Mouse (Mus musculus): ENCODE data around the gene Zfp273. TPM values are rescaled to one million over a fixed set of nuclear protein-coding genes. Genes with fewer than 3 reads are reported as not detected.

Gene Zfp273
- total and polyA plus RNA-seq, 3 experiments: 0.58 to 0.77 TPM; not detected in 1

GRCm38 (mm10) chr13:67853983-67854382 is 40.4 kb downstream of the Zfp273 start:
- Histone ChIP-seq H3K9ac (ENCODE audit: control insufficient read depth, low read depth, low read length, poor library complexity, severe bottlenecking) (no peak overlapping the region), H3K4me3 (ENCODE audit: control insufficient read depth in 1 of 2, insufficient read depth in 1 of 2, low read depth in 2 of 2, low read length in 2 of 2) (no peak overlapping the region), H3K9me3 (replicated peaks; ENCODE audit: insufficient read depth, low read length) (no peaks in the 10 kb centered on the region), H3K36me3 (ENCODE audit: control insufficient read depth in 1 of 2, insufficient read depth in 2 of 2, low read length in 2 of 2) (no peaks in the 10 kb centered on the region), H3K4me1 (ENCODE audit: control insufficient read depth in 1 of 2, insufficient read depth in 2 of 2, low read length in 2 of 2) (no peaks in the 10 kb centered on the region), H3K27ac (ENCODE audit: control insufficient read depth, low read depth, low read length) (no peak overlapping the region), H3K79me2 (ENCODE audit: control insufficient read depth, insufficient read depth, low read length, poor library complexity) (no peaks in the 10 kb centered on the region), H3K27me3 (ENCODE audit: control insufficient read depth in 1 of 2, insufficient read depth in 2 of 2, low read length in 2 of 2) (no peaks in the 10 kb centered on the region)
- DNase-seq (ENCODE audit: low read depth, low spot score): no peak
- TF ChIP-seq MAFK (IDR thresholded peaks at IDR 0.05; ENCODE audit: borderline replicate concordance, low read depth, low read length) (no peak), SMC3 (IDR thresholded peaks at IDR 0.05; ENCODE audit: low read depth, low read length) (no peak), EP300 (IDR thresholded peaks at IDR 0.05; ENCODE audit: low read depth in 1 of 2, low read length in 2 of 2) (no peak)

GRCm38 (mm10) chr13:67857317-67857716 is 43.8 kb downstream of the Zfp273 start:
- Histone ChIP-seq H3K27me3 (ENCODE audit: control insufficient read depth in 1 of 2, insufficient read depth in 2 of 2, low read length in 2 of 2) (no peaks in the 10 kb centered on the region), H3K36me3 (ENCODE audit: control insufficient read depth in 1 of 2, insufficient read depth in 2 of 2, low read length in 2 of 2) (no peaks in the 10 kb centered on the region), H3K9me3 (replicated peaks; ENCODE audit: insufficient read depth, low read length) (no peaks in the 10 kb centered on the region), H3K4me1 (ENCODE audit: control insufficient read depth in 1 of 2, insufficient read depth in 2 of 2, low read length in 2 of 2) (no peaks in the 10 kb centered on the region), H3K9ac (ENCODE audit: control insufficient read depth, low read depth, low read length, poor library complexity, severe bottlenecking) (no peak overlapping the region), H3K79me2 (ENCODE audit: control insufficient read depth, insufficient read depth, low read length, poor library complexity) (no peaks in the 10 kb centered on the region), H3K27ac (ENCODE audit: control insufficient read depth, low read depth, low read length) (no peak overlapping the region), H3K4me3 (ENCODE audit: control insufficient read depth in 1 of 2, insufficient read depth in 1 of 2, low read depth in 2 of 2, low read length in 2 of 2) (no peak overlapping the region)
- TF ChIP-seq CHD1 (IDR thresholded peaks at IDR 0.05; ENCODE audit: low read depth, low read length) (no peak), CHD2 (IDR thresholded peaks at IDR 0.05; ENCODE audit: low read length) (no peak), NELFE (IDR thresholded peaks at IDR 0.05; ENCODE audit: low read depth, low read length) (no peak), POLR2AphosphoS5 (IDR thresholded peaks at IDR 0.05; ENCODE audit: borderline replicate concordance, low read depth, low read length) (no peak), ETS1 (IDR thresholded peaks at IDR 0.05; ENCODE audit: low read depth, low read length) (no peak), ELF1 (IDR thresholded peaks at IDR 0.05; ENCODE audit: low read depth, low read length) (no peak), ZC3H11A (IDR thresholded peaks at IDR 0.05; ENCODE audit: low read depth, low read length) (no peak), BHLHE40 (IDR thresholded peaks at IDR 0.05; ENCODE audit: borderline replicate concordance, low read depth, low read length) (no peak), E2F4 (IDR thresholded peaks at IDR 0.05; ENCODE audit: borderline replicate concordance, low read depth, low read length) (no peak), MXI1 (IDR thresholded peaks at IDR 0.05; ENCODE audit: low read depth, low read length) (no peak), MYC (IDR thresholded peaks at IDR 0.05; ENCODE audit: low read depth, low read length) (no peak), JUND (IDR thresholded peaks at IDR 0.05; ENCODE audit: low read depth, low read length) (no peak), POLR2AphosphoS2 (IDR thresholded peaks at IDR 0.05; ENCODE audit: low read length) (no peak), GABPA (IDR thresholded peaks at IDR 0.05; ENCODE audit: low read depth, low read length) (no peak)
- DNase-seq (ENCODE audit: low read depth, low spot score): no peak

Data from MEL (cell line).